9 mouse cellular contexts compared by ENCODE assay signal in the genomic region with DNA sequence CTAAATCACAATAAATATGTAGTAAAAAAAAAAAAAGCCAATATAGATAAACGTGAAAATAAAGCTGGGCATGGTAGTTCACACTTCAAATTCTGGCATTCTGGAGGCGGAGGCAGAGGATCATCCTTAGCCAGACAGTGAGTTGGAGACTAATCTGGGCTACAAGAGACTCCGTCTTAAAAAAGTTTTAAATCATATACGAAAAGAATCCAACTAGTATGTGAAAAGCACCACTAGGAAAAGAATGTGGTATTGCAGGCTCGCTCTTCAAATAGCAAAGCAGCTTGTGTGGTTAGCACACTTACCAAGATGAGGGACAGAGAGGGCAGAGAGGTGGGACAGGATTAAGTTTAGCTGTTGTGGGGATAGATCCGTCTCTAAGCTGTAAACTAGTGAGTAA. TPM values are rescaled to one million over a fixed set of nuclear protein-coding genes. Genes with fewer than 3 reads are reported as not detected.
DNase-seq lines count a peak whose midpoint lies in the region; ATAC-seq and TF ChIP-seq lines count a peak whose summit lies in the region.
"Had no signal": no experiment of that assay in that cellular context is flagged by ENCODE, and none has a peak within 500 bp of the region (broad histone marks: within the 10 kb centered on the region; RNA-seq: fewer than 3 reads in every experiment).

No protein-coding gene starts in this region.

- no peaks in the 10 kb centered on the region for H3K36me3 ChIP-seq in heart, postnatal 0 days (replicated peaks; ENCODE audit: control insufficient read depth, insufficient read depth, low read length)
- peaks cover 9% of the 10 kb centered on the region; the same call in 1 of the 2 replicates for H3K36me3 ChIP-seq in hindbrain, embryonic 13.5 days
- H3K36me3 ChIP-seq in midbrain, embryonic 13.5 days, result peaks cover 9% of the 10 kb centered on the region

- WGBS in heart, postnatal 0 days, result 46% methylated on average over 6 of the region's 6 CpGs
- 56% methylated on average over 6 of the region's 6 CpGs for WGBS in hindbrain, embryonic 13.5 days
- WGBS in midbrain, embryonic 13.5 days, result 50% methylated on average over 6 of the region's 6 CpGs

- TF ChIP-seq POLR2A in bone marrow macrophage, adult 2 months (IDR thresholded peaks at IDR 0.05; ENCODE audit: borderline replicate concordance, low read depth, low read length), result no peak

- 0 out of 2 replicates have a peak overlapping the region, but pooled peaks have one; percentile 66 for H3K4me3 ChIP-seq in heart, postnatal 0 days (ENCODE audit: low read depth, low read length)
- H3K4me3 ChIP-seq in bone marrow macrophage, adult 2 months (ENCODE audit: insufficient read depth, low read length), result peak overlapping the region; percentile 66
- peak overlapping the region; percentile 69; the same call in 1 of the 2 replicates for H3K4me3 ChIP-seq in hindbrain, embryonic 13.5 days
- H3K4me3 ChIP-seq in midbrain, embryonic 13.5 days (replicated peaks), result peak overlapping the region; percentile 71

- no peaks in the 10 kb centered on the region for H3K9me3 ChIP-seq in heart, postnatal 0 days (replicated peaks; ENCODE audit: control insufficient read depth, low read length)
- H3K9me3 ChIP-seq in hindbrain, embryonic 13.5 days, result no peaks in the 10 kb centered on the region
- no peaks in the 10 kb centered on the region for H3K9me3 ChIP-seq in midbrain, embryonic 13.5 days

- no peak overlapping the region for H3K9ac ChIP-seq in heart, postnatal 0 days (replicated peaks; ENCODE audit: low read depth, low read length)
- peak overlapping the region; percentile 69 for H3K9ac ChIP-seq in hindbrain, embryonic 13.5 days
- H3K9ac ChIP-seq in midbrain, embryonic 13.5 days (replicated peaks), result peak overlapping the region; percentile 62

- no peak for TF ChIP-seq CTCF in heart, postnatal 0 days (IDR thresholded peaks at IDR 0.05; ENCODE audit: low read depth)
- no peak for TF ChIP-seq CTCF in bone marrow macrophage, adult 2 months (IDR thresholded peaks at IDR 0.05; ENCODE audit: low read depth, low read length)

- 0 out of 2 replicates have a peak, but pooled peaks cover 6% of the 10 kb centered on the region for H3K4me1 ChIP-seq in heart, postnatal 0 days (ENCODE audit: control insufficient read depth, insufficient read depth)
- H3K4me1 ChIP-seq in bone marrow macrophage, adult 2 months (ENCODE audit: control insufficient read depth, insufficient read depth, low read length), result peaks cover 23% of the 10 kb centered on the region
- H3K4me1 ChIP-seq in hindbrain, embryonic 13.5 days (replicated peaks), result peaks cover 18% of the 10 kb centered on the region
- H3K4me1 ChIP-seq in midbrain, embryonic 13.5 days (replicated peaks), result peaks cover 20% of the 10 kb centered on the region

- H3K27me3 ChIP-seq in heart, postnatal 0 days (ENCODE audit: control insufficient read depth, insufficient read depth, low read length), result no peaks in the 10 kb centered on the region
- no peaks in the 10 kb centered on the region for H3K27me3 ChIP-seq in hindbrain, embryonic 13.5 days
- no peaks in the 10 kb centered on the region for H3K27me3 ChIP-seq in midbrain, embryonic 13.5 days

- ATAC-seq in heart, postnatal 0 days (ENCODE audit: insufficient read depth, low read depth), result no peak
- no peak for ATAC-seq in hindbrain, embryonic 13.5 days (ENCODE audit: low FRiP score)
- no peak for ATAC-seq in midbrain, embryonic 13.5 days
- no peak for ATAC-seq in inflammation-experienced regulatory T-cells, adult 6 months

- peak overlapping the region; percentile 74 for H3K4me2 ChIP-seq in heart, postnatal 0 days (ENCODE audit: low read depth, low read length)
- H3K4me2 ChIP-seq in hindbrain, embryonic 13.5 days, result peak overlapping the region; percentile 75
- H3K4me2 ChIP-seq in midbrain, embryonic 13.5 days (replicated peaks), result peak overlapping the region; percentile 70

- H3K27ac ChIP-seq in heart, postnatal 0 days (ENCODE audit: low read depth), result peak overlapping the region; percentile 54; the same call in 1 of the 2 replicates
- peak overlapping the region; percentile 91; the same call in 1 of the 2 replicates for H3K27ac ChIP-seq in bone marrow macrophage, adult 2 months (ENCODE audit: insufficient read depth, low read depth, low read length)
- peak overlapping the region; percentile 91 for H3K27ac ChIP-seq in hindbrain, embryonic 13.5 days
- H3K27ac ChIP-seq in midbrain, embryonic 13.5 days, result peak overlapping the region; percentile 80

- DNase-seq in heart, postnatal 0 days (ENCODE audit: low spot score), result no peak
- no peak for DNase-seq in heart, adult 9 months (ENCODE audit: low spot score in 2 of 2)
- no peak for DNase-seq in layer of hippocampus, postnatal 14 days (ENCODE audit: low spot score in 2 of 2)
- no peak for DNase-seq in embryo, embryonic 10.5 days (ENCODE audit: low spot score)

- no peak for TF ChIP-seq EP300 in heart, postnatal 0 days (IDR thresholded peaks at IDR 0.05; ENCODE audit: low read depth)

RNA-seq across cellular contexts. Expression of a gene that starts 1.2 kb away (rescaled TPM):
- 24.2 and 58.7 TPM in 2 replicates for total RNA-seq in heart, postnatal 0 days (2014; rRNA removed; ENCODE audit: low replicate concordance)
- 20.7 and 28.0 TPM in 2 replicates for polyA plus RNA-seq in heart, postnatal 0 days (2015; fragmentation: Nextera tagmentation; extraction: Ambion mirVana)
- polyA plus RNA-seq in bone marrow macrophage, adult 2 months (2012; ENCODE audit: insufficient read depth, insufficient read length, missing spikeins), result 21.8 and 24.2 TPM in 2 replicates
- polyA plus RNA-seq in hindbrain, embryonic 13.5 days (2015; fragmentation: Nextera tagmentation; extraction: Ambion mirVana), result 89.1 and 94.9 TPM in 2 replicates
- polyA plus RNA-seq in midbrain, embryonic 13.5 days (2015; fragmentation: Nextera tagmentation; extraction: Ambion mirVana), result 84.7 and 95.4 TPM in 2 replicates
- 10 to 100 TPM; 51.1 to 54.6 TPM for total RNA-seq in layer of hippocampus, postnatal 14 days (2021)
- polyA plus RNA-seq in inflammation-experienced regulatory T-cells, adult 6 months (2017; shearing (Covaris generic)), result 1 to 10 TPM; 6.3 to 7.5 (median 6.4) TPM

RNA-seq across cellular contexts. Expression of a gene that starts 15.1 kb away (rescaled TPM):
- 84.1 and 86.2 TPM in 2 replicates for total RNA-seq in heart, postnatal 0 days (2014; rRNA removed; ENCODE audit: low replicate concordance)
- polyA plus RNA-seq in heart, postnatal 0 days (2015; fragmentation: Nextera tagmentation; extraction: Ambion mirVana), result 37.6 and 38.5 TPM in 2 replicates
- 22.8 and 25.1 TPM in 2 replicates for polyA plus RNA-seq in bone marrow macrophage, adult 2 months (2012; ENCODE audit: insufficient read depth, insufficient read length, missing spikeins)
- 22.1 and 23.8 TPM in 2 replicates for polyA plus RNA-seq in hindbrain, embryonic 13.5 days (2015; fragmentation: Nextera tagmentation; extraction: Ambion mirVana)
- 22.4 and 27.6 TPM in 2 replicates for polyA plus RNA-seq in midbrain, embryonic 13.5 days (2015; fragmentation: Nextera tagmentation; extraction: Ambion mirVana)
- total RNA-seq in layer of hippocampus, postnatal 14 days (2021), result 10 to 100 TPM; 25.7 to 26.8 TPM
- 1 to 10 TPM; 4.2 to 5.8 (median 4.3) TPM for polyA plus RNA-seq in inflammation-experienced regulatory T-cells, adult 6 months (2017; shearing (Covaris generic))

RNA-seq across cellular contexts. Expression of a gene that starts 26.0 kb away (rescaled TPM):
- total RNA-seq in heart, postnatal 0 days (2014; rRNA removed; ENCODE audit: low replicate concordance), result not detected in 2 replicates
- not detected in 2 replicates for polyA plus RNA-seq in heart, postnatal 0 days (2015; fragmentation: Nextera tagmentation; extraction: Ambion mirVana)
- polyA plus RNA-seq in bone marrow macrophage, adult 2 months (2012; ENCODE audit: insufficient read depth, insufficient read length, missing spikeins), result not detected in 2 replicates
- polyA plus RNA-seq in hindbrain, embryonic 13.5 days (2015; fragmentation: Nextera tagmentation; extraction: Ambion mirVana), result not detected in 2 replicates
- polyA plus RNA-seq in midbrain, embryonic 13.5 days (2015; fragmentation: Nextera tagmentation; extraction: Ambion mirVana), result not detected in 2 replicates
- not detected for total RNA-seq in layer of hippocampus, postnatal 14 days (2021)
- polyA plus RNA-seq in inflammation-experienced regulatory T-cells, adult 6 months (2017; shearing (Covaris generic)), result not detected
- total RNA-seq: monocyte, adult 5-6 weeks had no signal

RNA-seq across cellular contexts. Expression of a gene that starts 51.2 kb away (rescaled TPM):
- total RNA-seq in heart, postnatal 0 days (2014; rRNA removed; ENCODE audit: low replicate concordance), result not detected in 2 replicates
- polyA plus RNA-seq in heart, postnatal 0 days (2015; fragmentation: Nextera tagmentation; extraction: Ambion mirVana), result not detected in 2 replicates
- polyA plus RNA-seq in bone marrow macrophage, adult 2 months (2012; ENCODE audit: insufficient read depth, insufficient read length, missing spikeins), result not detected in 2 replicates
- not detected in 2 replicates for polyA plus RNA-seq in hindbrain, embryonic 13.5 days (2015; fragmentation: Nextera tagmentation; extraction: Ambion mirVana)
- polyA plus RNA-seq in midbrain, embryonic 13.5 days (2015; fragmentation: Nextera tagmentation; extraction: Ambion mirVana), result not detected in 2 replicates
- total RNA-seq in layer of hippocampus, postnatal 14 days (2021), result not detected
- polyA plus RNA-seq in inflammation-experienced regulatory T-cells, adult 6 months (2017; shearing (Covaris generic)), result under 1 TPM in 1 of 3 experiments, not detected in 2; 0.85 TPM
- total RNA-seq: monocyte, adult 5-6 weeks had no signal
